Mouse (Mus musculus) heart, postnatal 10 days (tissue): Measurements from ENCODE around the gene Sp110. TPM values are rescaled to one million over a fixed set of nuclear protein-coding genes. Genes with fewer than 3 reads are reported as not detected.
"Not testable (repeated sequence)": the region's sequence is repeated elsewhere in the genome, so short reads cannot be mapped to it uniquely, and the experiment has no call there.

Source experiments
- DNase-seq, 2 experiments: peaks; one replicate each; pipeline ENCODE4 v3.0.0; 2021
- intact Hi-C: fragments of 180-260 bp; cut with DNase I; formaldehyde crosslinking; loops from one replicate; pipeline ENCODE4 v1.15.1; 2025
- total RNA-seq, 2 experiments: library from RNA; stranded (reverse); gene quantifications; 2 replicates each; pipeline ENCODE4 v1.2.3; 2021

Gene Sp110
- total RNA-seq, 2 experiments from 2014 or later, result 3.1 to 3.8 TPM

DNA sequence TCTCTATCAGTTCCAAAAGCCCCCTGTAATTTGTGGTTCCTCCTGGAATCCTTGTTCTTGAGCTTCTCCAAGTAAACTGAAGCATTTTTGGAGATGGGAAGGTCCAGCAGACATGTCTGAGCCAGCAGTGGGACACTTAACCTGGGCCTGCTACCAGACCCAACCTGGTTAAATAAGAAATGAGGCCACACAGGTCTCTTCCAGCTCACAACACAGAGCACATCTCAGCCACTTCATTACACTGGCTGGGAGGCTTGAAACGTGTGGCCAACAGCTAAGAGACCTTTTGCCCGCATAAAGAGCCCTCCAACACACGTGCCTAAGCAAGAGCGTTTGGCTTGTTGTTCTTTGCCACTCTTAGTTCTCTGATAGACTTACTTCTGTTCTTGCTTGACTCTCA is 25.1 kb downstream of the Sp110 start:
- intact Hi-C loops, DNase-seq: not testable (repeated sequence)

- peak; percentile 12 to 21 for DNase-seq
- intact Hi-C loops, result not testable (repeated sequence)
Observed at GRCm38 (mm10) chr1:85555261-85555660, 43.4 kb downstream of the Sp110 start.

DNA sequence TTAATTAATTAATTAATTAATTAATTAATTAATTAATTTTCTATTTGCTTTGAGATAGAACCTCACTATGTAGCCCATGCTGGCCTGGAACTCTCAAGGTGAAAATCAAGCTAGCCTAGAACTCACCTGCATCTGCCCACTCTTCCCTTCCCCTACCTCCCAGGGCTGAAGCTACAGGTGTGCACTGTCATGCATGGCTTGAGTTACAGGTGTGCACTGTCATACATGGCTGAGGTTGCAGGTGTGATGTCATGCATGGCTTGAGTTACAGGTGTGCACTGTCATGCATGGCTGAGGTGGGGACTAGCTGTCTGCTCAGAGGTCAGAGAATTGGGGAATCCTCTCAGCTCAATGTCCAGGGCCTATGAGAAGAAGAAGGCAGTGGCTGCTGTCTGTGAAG is 52.2 kb downstream of the Sp110 start:
- intact Hi-C loops, DNase-seq: not testable (repeated sequence)

- intact Hi-C loops, DNase-seq: not testable (repeated sequence)
Observed at GRCm38 (mm10) chr1:85543818-85544217, 54.8 kb downstream of the Sp110 start.

GRCm38 (mm10) chr1:85528451-85529110 is 70.0 kb downstream of the Sp110 start:
- DNase-seq, result not testable (repeated sequence)

More at GRCm38 (mm10) chr1:85528451-85529110, 70.0 kb downstream of the Sp110 start:
- intact Hi-C loops, result not testable (repeated sequence)

Other genes starting within 250 kb of the Sp110 start
- gene G530012D18Rik, start 23.1 kb downstream of the Sp110 start, total RNA-seq, result not detected
- gene Sp140, start 1.6 kb upstream of the Sp110 start, total RNA-seq, result 1 to 10 TPM; 1.5 to 2.0 TPM
- gene Sp100, start 51.2 kb upstream of the Sp110 start, total RNA-seq, result 10 to 100 TPM in 1 of 2 experiments, 1 to 10 TPM in 1; 7.4 to 10.5 TPM
- 1 to 10 TPM in 1 of 2 experiments, under 1 TPM in 1; 0.45 to 1.1 TPM for gene A630001G21Rik, start 179.8 kb upstream of the Sp110 start, total RNA-seq
- 100 to 1,000 TPM; 106 to 108 TPM for gene Cab39, start 194.6 kb upstream of the Sp110 start, total RNA-seq